In genomic region chr6:120666761-120667421, GRCm38 (mm10) we compare ENCODE assay signal across 8 mouse cellular contexts. TPM values are rescaled to one million over a fixed set of nuclear protein-coding genes. Genes with fewer than 3 reads are reported as not detected.
DNase-seq lines count a peak whose midpoint lies in the region; ATAC-seq and TF ChIP-seq lines count a peak whose summit lies in the region.

No protein-coding gene starts in this region.

- no peak for TF ChIP-seq POLR2A in olfactory bulb, adult 2 months (IDR thresholded peaks at IDR 0.05; ENCODE audit: insufficient read depth, low read depth, low read length)

- H3K27me3 ChIP-seq in E14TG2a.4 (ENCODE audit: insufficient read depth, low read length), result no peaks in the 10 kb centered on the region; the same call in 1 of the 2 replicates
- peaks cover 11% of the 10 kb centered on the region for H3K27me3 ChIP-seq in heart, embryonic 13.5 days (replicated peaks)
- H3K27me3 ChIP-seq in kidney, postnatal 0 days (ENCODE audit: insufficient read depth, low read length), result 0 out of 2 replicates have a peak, but pooled peaks cover 6% of the 10 kb centered on the region
- H3K27me3 ChIP-seq in liver, embryonic 15.5 days, result no peaks in the 10 kb centered on the region

- TF ChIP-seq CTCF in E14TG2a.4 (conservative IDR thresholded peaks at IDR 0.05; ENCODE audit: low read length), result no peak
- no peak for TF ChIP-seq CTCF in kidney, postnatal 0 days (IDR thresholded peaks at IDR 0.05; ENCODE audit: low read depth)
- TF ChIP-seq CTCF in olfactory bulb, adult 2 months (IDR thresholded peaks at IDR 0.05; ENCODE audit: insufficient read depth, low read depth, low read length), result no peak

- H3K36me3 ChIP-seq in E14TG2a.4 (ENCODE audit: insufficient read depth, low read length), result peaks cover 12% of the 10 kb centered on the region
- no peaks in the 10 kb centered on the region for H3K36me3 ChIP-seq in heart, embryonic 13.5 days
- no peaks in the 10 kb centered on the region for H3K36me3 ChIP-seq in kidney, postnatal 0 days (ENCODE audit: insufficient read depth, low read length)
- no peaks in the 10 kb centered on the region for H3K36me3 ChIP-seq in liver, embryonic 15.5 days (replicated peaks)

- peak overlapping the region; percentile 98 for H3K4me2 ChIP-seq in heart, embryonic 13.5 days
- H3K4me2 ChIP-seq in kidney, postnatal 0 days (ENCODE audit: low read length), result peak overlapping the region; percentile 94
- H3K4me2 ChIP-seq in liver, embryonic 15.5 days, result peak overlapping the region; percentile 99

- ATAC-seq in erythroid progenitor cell, adult 5-6 weeks (replicated peaks; ENCODE audit: low FRiP score, poor library complexity, severe bottlenecking), result peak; percentile 71
- ATAC-seq in heart, embryonic 13.5 days (ENCODE audit: extremely low read depth, insufficient number of reproducible peaks, low FRiP score, low TSS enrichment), result peak; percentile 6; the same call in 1 of the 2 replicates
- peak; percentile 33; the same call in 1 of the 2 replicates for ATAC-seq in kidney, postnatal 0 days (replicated peaks; ENCODE audit: low FRiP score, low read depth)
- peak; percentile 56 for ATAC-seq in liver, embryonic 15.5 days (ENCODE audit: insufficient read depth)

- under 1% methylated on average over 61 of the region's 87 CpGs for WGBS in heart, embryonic 13.5 days
- under 1% methylated on average over 79 of the region's 87 CpGs for WGBS in kidney, postnatal 0 days
- WGBS in liver, embryonic 15.5 days (ENCODE audit: insufficient replicate concordance), result under 1% methylated on average over 87 of the region's 87 CpGs
- WGBS in olfactory bulb, adult 2 months, result under 1% methylated on average over 87 of the region's 87 CpGs

- H3K27ac ChIP-seq in heart, embryonic 13.5 days (replicated peaks), result peak overlapping the region; percentile 93
- H3K27ac ChIP-seq in kidney, postnatal 0 days, result peak overlapping the region; percentile 97
- peak overlapping the region; percentile 96 for H3K27ac ChIP-seq in liver, embryonic 15.5 days (replicated peaks)
- H3K27ac ChIP-seq in olfactory bulb, adult 2 months (ENCODE audit: insufficient read depth, low read depth, low read length), result peak overlapping the region; percentile 26; the same call in 1 of the 2 replicates

- peak; percentile 55 for DNase-seq in c-Kit-negative CD71-positive TER-119-positive erythroid progenitor cells, embryonic 14.5 days (ENCODE audit: low read depth, low spot score)
- DNase-seq in kidney, postnatal 0 days (ENCODE audit: low spot score), result no peak
- DNase-seq in thymus, postnatal 10 days (ENCODE audit: low spot score in 2 of 2), result peak; percentile 12 to 28

- H3K4me1 ChIP-seq in E14TG2a.4 (replicated peaks; ENCODE audit: low read depth, low read length), result peaks cover 54% of the 10 kb centered on the region
- H3K4me1 ChIP-seq in heart, embryonic 13.5 days, result peaks cover 15% of the 10 kb centered on the region; the same call in 1 of the 2 replicates
- H3K4me1 ChIP-seq in kidney, postnatal 0 days (replicated peaks; ENCODE audit: insufficient read depth, low read length), result no peaks in the 10 kb centered on the region
- H3K4me1 ChIP-seq in liver, embryonic 15.5 days (replicated peaks), result peaks cover 48% of the 10 kb centered on the region
- peaks cover 7% of the 10 kb centered on the region; the same call in 1 of the 2 replicates for H3K4me1 ChIP-seq in olfactory bulb, adult 2 months (ENCODE audit: control insufficient read depth, insufficient read depth, low read length)

- H3K9ac ChIP-seq in heart, embryonic 13.5 days, result peak overlapping the region; percentile 90
- peak overlapping the region; percentile 92 for H3K9ac ChIP-seq in kidney, postnatal 0 days (ENCODE audit: low read depth, low read length)
- H3K9ac ChIP-seq in liver, embryonic 15.5 days, result peak overlapping the region; percentile 98

- no peaks in the 10 kb centered on the region for H3K9me3 ChIP-seq in E14TG2a.4 (ENCODE audit: low read length)
- no peaks in the 10 kb centered on the region for H3K9me3 ChIP-seq in heart, embryonic 13.5 days
- no peaks in the 10 kb centered on the region for H3K9me3 ChIP-seq in kidney, postnatal 0 days (replicated peaks; ENCODE audit: low read length)
- H3K9me3 ChIP-seq in liver, embryonic 15.5 days (replicated peaks), result no peaks in the 10 kb centered on the region

- H3K4me3 ChIP-seq in E14TG2a.4 (replicated peaks; ENCODE audit: low read length), result peak overlapping the region; percentile 93
- peak overlapping the region; percentile 87 for H3K4me3 ChIP-seq in heart, embryonic 13.5 days
- peak overlapping the region; percentile 92 for H3K4me3 ChIP-seq in kidney, postnatal 0 days (replicated peaks; ENCODE audit: low read depth, low read length)
- H3K4me3 ChIP-seq in liver, embryonic 15.5 days (replicated peaks), result peak overlapping the region; percentile 96
- peak overlapping the region; percentile 81 for H3K4me3 ChIP-seq in olfactory bulb, adult 2 months (ENCODE audit: insufficient read depth, low read depth, low read length)

RNA-seq across cellular contexts. Expression of gene Cecr2, which starts 0.7 kb away (rescaled TPM):
- total RNA-seq in erythroid progenitor cell, adult 5-6 weeks (2015; ENCODE audit: low replicate concordance), result 66.0 and 83.0 TPM in 2 replicates
- total RNA-seq in erythroid progenitor cell, adult 5-6 weeks (2017; ENCODE audit: low replicate concordance), result 56.0 and 89.0 TPM in 2 replicates
- 0.79 and 0.95 TPM in 2 replicates for polyA plus RNA-seq in heart, embryonic 13.5 days (2015; fragmentation: Nextera tagmentation; extraction: Ambion mirVana)
- polyA plus RNA-seq in kidney, postnatal 0 days (2015; fragmentation: Nextera tagmentation; extraction: Ambion mirVana), result 3.3 and 3.6 TPM in 2 replicates
- polyA plus RNA-seq in liver, embryonic 15.5 days (2015; fragmentation: Nextera tagmentation; extraction: Ambion mirVana), result 6.6 TPM in 2 replicates
- polyA plus RNA-seq in olfactory bulb, adult 2 months (2012; ENCODE audit: insufficient read depth, insufficient read length, low replicate concordance, missing spikeins), result not detected in 2 replicates

Comparison
In these comparisons a context has a peak if more than half of its experiments do, and no peak if none do; other contexts are left out.
1. ATAC-seq: peak in every context shown above with its lines; median percentile 71 in erythroid progenitor cell, adult 5-6 weeks; 56 in liver, embryonic 15.5 days; 33 in kidney, postnatal 0 days; 6 in heart, embryonic 13.5 days.
2. H3K27ac ChIP-seq: peak in every context shown above with its lines; median percentile 97 in kidney, postnatal 0 days; 96 in liver, embryonic 15.5 days; 93 in heart, embryonic 13.5 days; 26 in olfactory bulb, adult 2 months.